Mouse (Mus musculus) lung, postnatal 0 days (tissue): ENCODE measurements around the gene Efcab2. TPM values are rescaled to one million over a fixed set of nuclear protein-coding genes. Genes with fewer than 3 reads are reported as not detected.

Experiments used
- ATAC-seq: fragments of 200-750 bp; cut with Nextera tagmentation; 2 replicates; pipeline ENCODE4 v1.8.0; 2017; ENCODE audit warnings: moderate library complexity
- DNase-seq: peaks from one replicate; pipeline ENCODE4 v3.0.0-alpha.2; 2016; ENCODE audit warnings: low spot score
- H3K27ac ChIP-seq: fragments of 300-500 bp; sonication (generic); 2 replicates; pipeline ENCODE4 v1.5.1; 2014; ENCODE audit warnings: antibody characterized with exemption, mild to moderate bottlenecking, low read length, mixed read lengths
- H3K27me3 ChIP-seq: fragments of 300-500 bp; sonication (generic); replicated peaks from 2 replicates; pipeline ENCODE4 v1.6.1; 2014; ENCODE audit warnings: low read length, mixed read lengths; ENCODE audit not compliant: insufficient read depth
- H3K36me3 ChIP-seq: fragments of 300-500 bp; sonication (generic); 2 replicates; pipeline ENCODE4 v1.6.1; 2014; ENCODE audit warnings: low read length, mixed read lengths; ENCODE audit not compliant: insufficient read depth
- H3K4me1 ChIP-seq: fragments of 300-500 bp; sonication (generic); 2 replicates; pipeline ENCODE4 v1.6.1; 2014; ENCODE audit warnings: antibody characterized with exemption, low read depth, low read length, mixed read lengths; ENCODE audit not compliant: insufficient read depth
- H3K4me2 ChIP-seq: fragments of 300-500 bp; sonication (generic); replicated peaks from 2 replicates; pipeline ENCODE4 v1.6.1; 2014; ENCODE audit warnings: low read depth, mild to moderate bottlenecking, low read length, moderate library complexity, mixed read lengths
- H3K4me3 ChIP-seq: fragments of 300-500 bp; sonication (generic); 2 replicates; pipeline ENCODE4 v1.5.1; 2014; ENCODE audit warnings: low read depth, low read length
- H3K9ac ChIP-seq: fragments of 300-500 bp; sonication (generic); replicated peaks from 2 replicates; pipeline ENCODE4 v1.6.1; 2014; ENCODE audit warnings: low read depth, mild to moderate bottlenecking
- H3K9me3 ChIP-seq: fragments of 300-500 bp; sonication (generic); 2 replicates; pipeline ENCODE4 v1.6.1; 2016; ENCODE audit warnings: low read length, mixed read lengths
- CTCF ChIP-seq: IDR thresholded peaks from 2 replicates; pipeline ENCODE4 v1.5.1; 2016; ENCODE audit warnings: antibody characterized with exemption, mild to moderate bottlenecking
- EP300 ChIP-seq: IDR thresholded peaks from 2 replicates; pipeline ENCODE4 v1.6.1; 2016; ENCODE audit warnings: antibody characterized with exemption, mild to moderate bottlenecking, control low read depth
- WGBS: fragments of 180-500 bp; shearing (Covaris S2); extraction: QIAGEN DNeasy Blood & Tissue Kit; methylation state at CpG from one replicate; pipeline ENCODE4 v1.1.7; 2014; 5-methylcytosine and 5-hydroxymethylcytosine counted together
- polyA plus RNA-seq: library from polyadenylated mRNA; unstranded; fragments of >200 nt; fragmentation: Nextera tagmentation; extraction: Ambion mirVana; gene quantifications from 2 replicates; pipeline ENCODE4 v1.2.1, GENCODE M21; 2015

The Efcab2 gene
- 5.3 and 6.3 TPM in 2 replicates for polyA plus RNA-seq

DNA sequence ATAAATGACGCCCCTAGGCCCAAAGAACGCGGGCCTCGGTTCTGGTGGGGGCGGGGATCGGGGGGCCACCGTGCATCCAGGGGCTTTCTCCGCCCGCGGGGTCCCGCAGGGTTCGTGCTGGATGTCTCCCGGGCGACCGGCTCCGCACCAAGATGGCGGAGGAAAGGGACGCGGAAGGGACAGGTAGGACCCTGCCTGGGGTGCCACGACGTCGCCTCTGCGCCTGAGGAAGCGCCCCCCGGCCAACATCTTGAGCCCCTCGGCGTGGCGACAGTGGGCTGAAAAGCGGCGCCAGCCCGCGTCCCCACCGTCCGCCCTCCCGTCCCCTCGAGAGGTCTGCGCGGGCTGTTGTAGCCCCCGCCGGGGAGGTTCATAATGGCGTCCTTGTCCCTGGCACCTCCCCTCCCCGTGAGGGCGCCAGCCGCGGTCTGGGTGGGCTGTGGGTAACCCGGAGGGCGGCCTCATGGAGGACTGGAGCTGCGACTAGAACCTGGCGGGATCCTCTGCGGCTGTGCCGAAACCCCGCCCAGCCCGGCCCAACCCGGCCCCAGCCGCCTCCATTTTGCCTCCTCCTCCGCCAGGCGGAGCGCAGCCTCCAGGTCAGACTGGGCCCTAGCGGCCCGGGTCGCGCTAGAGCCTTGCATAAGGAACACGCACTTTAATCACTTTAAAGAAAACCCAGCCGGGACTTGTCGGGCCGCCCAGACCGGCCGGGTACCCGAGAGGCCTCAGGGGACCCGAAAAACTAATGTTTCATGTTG is at the start of gene Efcab2:
Efcab2 (plus strand) TSS at position 135 of the 761 bp plus-strand sequence.
- H3K27ac ChIP-seq: peak within 1 kb of the TSS; percentile 100
- TF ChIP-seq EP300 (peak; percentile 61), CTCF (peak; percentile 72)
- no peaks in the 10 kb centered on the region for H3K9me3 ChIP-seq
- H3K27me3 ChIP-seq: no peaks in the 10 kb centered on the region
- H3K9ac ChIP-seq: peak within 1 kb of the TSS; percentile 100
- H3K4me1 ChIP-seq: no peaks in the 10 kb centered on the region
- ATAC-seq (peak; percentile 97), DNase-seq (peak; percentile 97)
- peak within 1 kb of the TSS; percentile 77 for H3K4me2 ChIP-seq
- no peaks in the 10 kb centered on the region for H3K36me3 ChIP-seq
- peak within 1 kb of the TSS; percentile 77 for H3K4me3 ChIP-seq
- WGBS: 1% methylated on average over 48 of the region's 70 CpGs

- H3K4me1 ChIP-seq: no peaks in the 10 kb centered on the region
- no peak overlapping the region for H3K4me3 ChIP-seq
- TF ChIP-seq EP300 (no peak), CTCF (no peak)
- DNase-seq: no peak
- no peak for ATAC-seq
- no peaks in the 10 kb centered on the region for H3K9me3 ChIP-seq
- H3K9ac ChIP-seq: no peak overlapping the region
- no peak overlapping the region for H3K27ac ChIP-seq
- no peaks in the 10 kb centered on the region for H3K27me3 ChIP-seq
- no peaks in the 10 kb centered on the region for H3K36me3 ChIP-seq
- 53% methylated on average over 12 of the region's 12 CpGs for WGBS
- H3K4me2 ChIP-seq: no peak overlapping the region
Measured at GRCm38 (mm10) chr1:178357776-178358710, 47.8 kb upstream of the Efcab2 start.

DNA sequence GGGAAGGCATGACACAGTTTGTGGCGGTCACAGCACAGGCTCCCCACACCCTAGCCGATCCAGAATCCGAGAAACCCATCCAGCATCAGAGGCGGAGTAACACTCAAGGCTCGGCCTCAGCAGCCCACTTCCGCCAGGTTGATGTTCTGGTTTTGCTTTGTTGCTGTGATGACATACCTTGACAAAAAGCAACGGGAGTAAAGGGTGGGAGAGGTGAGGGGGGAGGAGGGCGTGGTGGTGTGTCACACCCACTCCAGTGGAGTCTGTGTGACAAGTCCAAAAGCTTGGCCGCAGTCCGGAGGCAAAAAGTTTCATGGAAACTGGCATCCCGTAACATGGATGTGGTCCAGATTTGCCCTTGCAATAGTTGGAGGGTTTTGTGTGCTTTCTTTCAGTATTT is 45.6 kb upstream of the Efcab2 start:
- no peak for ATAC-seq
- 75% methylated on average over 11 of the region's 11 CpGs for WGBS
- Histone ChIP-seq H3K4me1 (no peaks in the 10 kb centered on the region), H3K27ac (no peak overlapping the region), H3K27me3 (no peaks in the 10 kb centered on the region), H3K4me3 (no peak overlapping the region), H3K9ac (no peak overlapping the region), H3K9me3 (no peaks in the 10 kb centered on the region), H3K4me2 (no peak overlapping the region), H3K36me3 (no peaks in the 10 kb centered on the region)
- DNase-seq: no peak
- TF ChIP-seq EP300 (no peak), CTCF (no peak)

GRCm38 (mm10) chr1:178360702-178361101 is 45.2 kb upstream of the Efcab2 start:
- DNase-seq (no peak), ATAC-seq (no peak)
- H3K4me1 ChIP-seq: no peaks in the 10 kb centered on the region
- no peak overlapping the region for H3K9ac ChIP-seq
- H3K27me3 ChIP-seq: no peaks in the 10 kb centered on the region
- no peak overlapping the region for H3K27ac ChIP-seq
- H3K36me3 ChIP-seq: no peaks in the 10 kb centered on the region
- H3K4me3 ChIP-seq: no peak overlapping the region
- H3K4me2 ChIP-seq: no peak overlapping the region
- 82% methylated on average over 2 of the region's 2 CpGs for WGBS
- TF ChIP-seq CTCF (peak; percentile 18; the same call in 1 of the 2 replicates), EP300 (no peak)
- no peaks in the 10 kb centered on the region for H3K9me3 ChIP-seq

DNA sequence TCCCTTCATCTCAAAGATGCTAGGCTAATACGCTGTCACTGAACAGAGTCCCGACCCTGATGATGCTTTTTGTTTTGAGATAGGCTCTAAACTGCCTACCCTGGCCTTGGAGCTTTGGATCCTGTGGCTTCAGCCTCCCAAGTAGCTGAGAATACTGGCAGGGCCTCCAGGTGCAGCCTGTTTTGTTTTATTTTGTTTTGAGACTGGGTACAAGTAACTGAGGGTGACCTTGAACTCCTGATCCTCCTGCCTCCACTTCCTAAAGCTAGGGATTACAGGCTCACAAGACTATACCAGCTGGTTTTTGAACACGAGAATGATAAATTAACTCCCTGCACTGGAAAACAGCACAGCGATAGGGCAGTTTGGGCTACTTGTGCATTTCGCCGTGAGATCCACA is 40.7 kb upstream of the Efcab2 start:
- no peaks in the 10 kb centered on the region; the same call in 1 of the 2 replicates for H3K4me1 ChIP-seq
- no peak overlapping the region for H3K27ac ChIP-seq
- DNase-seq (no peak), ATAC-seq (no peak)
- WGBS: 78% methylated on average over 6 of the region's 6 CpGs
- TF ChIP-seq CTCF (no peak), EP300 (no peak)
- no peak overlapping the region for H3K4me2 ChIP-seq
- H3K27me3 ChIP-seq: no peaks in the 10 kb centered on the region
- no peak overlapping the region for H3K9ac ChIP-seq
- no peak overlapping the region for H3K4me3 ChIP-seq
- H3K9me3 ChIP-seq: no peaks in the 10 kb centered on the region
- H3K36me3 ChIP-seq: no peaks in the 10 kb centered on the region

DNA sequence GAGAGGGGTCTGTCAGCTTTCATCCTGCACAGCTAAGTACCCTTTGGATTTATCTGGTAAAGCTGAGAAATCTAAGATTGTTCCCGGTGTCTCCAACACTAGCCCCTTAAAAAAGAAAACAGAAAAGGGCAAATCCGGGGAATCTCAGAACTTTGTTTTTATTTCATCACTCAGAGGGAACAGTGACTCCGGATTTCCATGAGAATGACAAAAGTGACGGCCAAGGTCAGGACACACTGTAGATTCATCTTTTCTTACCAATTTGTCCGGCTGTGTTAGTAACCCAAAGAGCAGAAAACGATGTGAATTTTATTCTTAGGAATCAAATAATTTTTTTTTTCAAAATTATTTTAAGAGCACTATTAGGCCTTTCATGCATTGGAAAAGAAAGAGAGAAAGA is 37.8 kb upstream of the Efcab2 start:
- H3K4me3 ChIP-seq: no peak overlapping the region
- ATAC-seq (no peak), DNase-seq (no peak)
- no peaks in the 10 kb centered on the region; the same call in 1 of the 2 replicates for H3K4me1 ChIP-seq
- no peak overlapping the region for H3K4me2 ChIP-seq
- no peak for TF ChIP-seq CTCF
- TF ChIP-seq EP300: no peak
- no peaks in the 10 kb centered on the region for H3K36me3 ChIP-seq
- WGBS: 60% methylated on average over 6 of the region's 6 CpGs
- H3K27me3 ChIP-seq: no peaks in the 10 kb centered on the region
- no peak overlapping the region for H3K9ac ChIP-seq
- no peaks in the 10 kb centered on the region for H3K9me3 ChIP-seq
- H3K27ac ChIP-seq: peak overlapping the region; percentile 33; the same call in 1 of the 2 replicates
